Mouse (Mus musculus) kidney, postnatal 4 days (tissue): ENCODE measurements at regions not wholly inside any gene's neighbourhood (a gene's known extent, or its start where the extent isn't known, plus 50 kb on each side); places are given as distances from the start of the nearest gene placed in this dataset.

Experiments used
- DNase-seq, 2 experiments: peaks; one replicate each; pipeline ENCODE4 v3.0.0; 2021; ENCODE audit warnings: mixed read lengths in 2 of 2

DNA sequence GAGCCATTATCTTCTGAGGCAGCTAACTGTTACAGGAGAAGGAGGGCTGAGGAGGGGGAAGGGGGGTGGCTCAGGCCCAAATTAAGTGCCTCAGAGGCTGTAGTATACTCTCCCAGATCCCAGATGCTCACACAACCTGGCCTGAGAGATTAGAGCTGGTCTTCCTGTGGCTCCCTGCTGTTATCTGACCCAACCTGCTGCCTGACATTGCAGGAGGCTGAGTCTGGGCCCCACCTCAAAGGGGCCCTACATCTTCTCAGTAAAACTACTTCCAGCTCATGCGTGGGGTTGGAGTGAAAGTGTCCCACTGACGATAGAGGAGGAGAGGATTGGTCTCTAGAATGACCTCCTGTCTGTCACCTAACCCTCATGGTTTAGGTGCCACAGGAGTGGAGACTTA lies 64.0 kb upstream of the Lmo2 start:
- no peak for DNase-seq

DNA sequence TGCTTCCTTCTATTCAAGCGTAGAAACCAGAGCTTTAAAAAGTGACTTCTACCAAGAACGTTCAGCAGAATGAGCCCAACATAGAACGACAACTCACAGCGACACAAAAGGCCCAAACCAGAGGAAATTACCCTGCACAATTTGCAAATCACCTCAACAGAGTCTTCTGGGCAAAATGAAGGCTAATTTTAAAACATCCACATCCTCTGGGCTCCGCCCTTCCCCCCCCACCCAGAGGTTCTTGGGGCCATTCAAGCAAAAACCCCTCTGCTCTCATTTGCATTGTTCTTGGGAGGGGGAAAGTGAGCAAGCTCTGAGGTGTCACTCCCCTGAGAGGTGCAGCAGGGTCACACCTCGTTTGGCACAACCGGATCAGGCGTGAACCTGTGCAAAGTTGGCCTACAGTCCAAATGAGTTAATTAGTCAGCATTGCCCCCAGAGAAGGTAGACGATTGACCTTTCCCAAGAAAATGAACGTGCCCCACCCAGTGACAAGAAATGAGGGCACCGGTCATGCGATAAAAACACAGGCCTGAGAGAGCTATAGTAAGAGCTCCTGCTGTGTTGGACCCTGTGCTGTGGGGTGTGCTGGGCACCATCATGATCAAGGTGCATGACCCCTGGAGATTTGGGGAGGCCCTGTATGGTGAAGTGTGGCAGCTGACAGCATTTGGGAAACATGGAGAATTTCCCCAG lies 62.7 kb upstream of the Lmo2 start:
- peak; percentile 23 to 64 for DNase-seq

DNA sequence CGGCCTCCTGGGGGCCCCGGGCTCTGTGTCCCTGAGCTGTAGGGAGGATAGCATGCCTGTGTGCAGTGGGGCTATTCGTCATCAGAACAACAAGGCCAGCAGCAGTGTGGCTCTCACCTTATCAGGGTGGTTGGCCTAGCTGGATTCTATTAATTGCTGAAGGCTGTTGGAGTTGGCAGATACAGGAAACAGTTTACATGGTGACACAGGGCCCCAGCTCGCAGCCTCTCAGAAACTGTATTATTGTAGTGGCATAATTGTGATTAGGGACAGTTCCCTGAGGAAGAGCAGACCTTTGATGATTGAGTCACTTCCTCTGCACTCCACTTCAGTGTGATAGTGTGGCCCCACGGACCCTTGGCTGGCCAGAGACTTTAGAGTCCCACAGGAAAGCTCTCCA lies 61.6 kb upstream of the Lmo2 start:
- DNase-seq, result peak in 1 of 2 experiments; percentile 22

DNA sequence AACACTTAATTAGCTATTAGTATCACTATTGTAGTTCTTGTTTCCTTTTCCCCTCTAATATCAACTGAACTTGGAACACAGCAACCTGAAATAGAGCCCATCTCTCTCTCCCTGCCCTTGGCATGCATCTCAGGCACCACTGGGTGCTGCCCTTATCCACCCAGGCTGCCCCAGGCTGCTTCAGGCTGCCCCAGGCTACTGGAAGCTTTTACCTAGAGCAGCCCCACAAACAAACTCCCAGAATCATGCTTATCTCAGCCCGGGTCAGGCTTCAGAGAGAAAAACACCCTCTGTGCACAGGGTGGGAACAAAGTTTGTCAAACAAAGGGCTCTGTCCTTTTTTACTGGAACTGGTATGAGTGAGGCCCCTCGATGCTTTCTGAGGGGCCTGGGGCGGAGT lies 61.0 kb upstream of the Lmo2 start:
- no peak for DNase-seq

DNA sequence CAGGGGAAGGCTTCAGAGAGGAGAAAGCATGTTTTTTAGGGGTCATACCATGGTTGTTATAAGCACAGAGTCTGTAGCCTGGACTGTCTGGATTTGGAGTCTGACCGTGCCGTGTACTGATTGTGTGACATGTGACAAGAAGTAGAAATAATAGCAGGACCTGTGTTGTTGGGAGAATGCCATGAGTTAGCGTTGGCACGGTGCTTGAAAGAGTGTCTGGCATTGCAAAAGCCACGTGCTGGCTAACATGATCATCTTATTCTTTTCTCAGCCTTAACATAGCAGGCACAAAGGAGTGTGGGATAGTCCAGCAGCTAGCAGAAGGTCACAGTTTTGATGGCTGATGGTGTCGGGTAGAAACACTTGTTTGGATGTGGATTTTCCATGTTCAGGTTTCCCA lies 58.1 kb upstream of the Lmo2 start:
- DNase-seq, result no peak

DNA sequence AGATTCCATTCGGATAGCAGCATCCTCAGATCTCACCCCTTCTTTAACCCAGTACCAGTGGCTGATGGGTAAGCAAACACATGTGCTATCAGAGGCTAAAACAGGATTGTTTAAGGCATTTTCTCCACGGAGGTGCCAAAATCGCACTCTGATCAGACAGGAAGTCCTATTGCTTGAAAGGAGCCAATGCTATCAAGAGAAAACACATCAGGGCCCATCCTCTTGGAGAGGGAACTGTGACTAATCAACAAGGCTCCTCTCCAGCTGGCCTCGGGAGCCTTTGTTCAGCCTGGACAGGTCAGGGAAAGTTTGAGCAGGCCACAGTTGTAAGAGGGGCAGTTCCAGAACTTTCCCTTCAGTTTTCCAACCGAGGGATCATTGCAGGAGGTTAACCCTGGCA lies 57.4 kb upstream of the Lmo2 start:
- peak in 1 of 2 experiments; percentile 43 for DNase-seq

DNA sequence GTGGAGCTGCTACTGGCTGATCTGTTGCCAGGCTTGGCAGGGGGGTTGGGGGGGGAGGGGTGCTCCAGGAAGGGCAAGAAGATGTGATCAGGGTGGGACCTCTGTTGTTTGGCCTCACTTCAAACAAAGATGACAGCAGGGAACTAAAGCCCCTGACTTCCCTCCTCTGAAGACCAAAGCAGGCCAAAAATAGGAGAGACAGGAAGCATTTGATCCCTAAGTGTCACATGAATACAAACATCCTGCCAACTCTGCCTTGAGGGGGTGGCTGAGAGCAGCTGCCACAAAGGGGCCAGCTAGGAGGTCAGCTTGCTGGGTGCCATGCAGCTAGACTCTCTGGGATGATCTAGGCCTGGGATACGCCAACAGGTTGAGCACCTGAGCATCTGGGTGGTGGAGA lies 56.3 kb upstream of the Lmo2 start:
- DNase-seq, result peak in 1 of 2 experiments; percentile 35

DNA sequence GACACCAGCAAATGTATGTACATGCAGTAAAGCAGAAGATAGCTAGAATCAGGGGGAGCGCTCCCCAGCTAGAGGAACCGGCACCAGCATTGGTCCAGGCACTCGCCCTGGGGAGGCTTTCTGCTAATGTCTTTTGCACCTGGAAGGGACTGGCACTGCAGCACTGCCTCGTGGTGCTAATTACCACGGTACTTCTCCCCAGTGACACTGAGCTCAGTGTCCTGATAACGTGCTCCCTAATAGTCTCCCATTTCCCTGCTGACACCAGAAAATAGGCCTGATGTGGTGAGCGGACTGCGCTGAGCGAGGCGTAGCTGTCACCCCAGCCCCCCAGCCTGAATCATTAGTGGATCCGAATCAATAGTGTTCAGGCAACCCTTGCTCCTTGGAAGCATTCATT lies 55.0 kb upstream of the Lmo2 start:
- DNase-seq, result no peak

DNA sequence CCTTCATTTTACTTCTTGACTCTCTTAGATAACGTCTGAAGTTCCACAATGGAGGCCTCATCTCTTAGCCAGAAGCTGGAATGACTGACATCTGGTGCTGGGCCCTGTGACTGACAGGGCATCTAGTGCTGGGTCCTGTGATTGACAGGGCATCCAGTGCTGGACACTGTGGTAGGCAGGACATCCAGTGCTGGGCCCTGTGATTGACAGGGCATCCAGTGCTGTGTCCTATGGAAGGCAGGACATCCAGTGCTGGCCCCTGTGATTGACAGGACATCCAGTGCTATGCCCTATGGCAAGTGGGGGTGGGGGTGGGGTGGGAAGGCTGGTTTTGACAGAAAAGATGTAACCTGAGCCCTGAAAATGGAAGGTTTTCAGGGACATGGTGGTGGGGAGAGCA lies 52.1 kb upstream of the Lmo2 start:
- no peak for DNase-seq

DNA sequence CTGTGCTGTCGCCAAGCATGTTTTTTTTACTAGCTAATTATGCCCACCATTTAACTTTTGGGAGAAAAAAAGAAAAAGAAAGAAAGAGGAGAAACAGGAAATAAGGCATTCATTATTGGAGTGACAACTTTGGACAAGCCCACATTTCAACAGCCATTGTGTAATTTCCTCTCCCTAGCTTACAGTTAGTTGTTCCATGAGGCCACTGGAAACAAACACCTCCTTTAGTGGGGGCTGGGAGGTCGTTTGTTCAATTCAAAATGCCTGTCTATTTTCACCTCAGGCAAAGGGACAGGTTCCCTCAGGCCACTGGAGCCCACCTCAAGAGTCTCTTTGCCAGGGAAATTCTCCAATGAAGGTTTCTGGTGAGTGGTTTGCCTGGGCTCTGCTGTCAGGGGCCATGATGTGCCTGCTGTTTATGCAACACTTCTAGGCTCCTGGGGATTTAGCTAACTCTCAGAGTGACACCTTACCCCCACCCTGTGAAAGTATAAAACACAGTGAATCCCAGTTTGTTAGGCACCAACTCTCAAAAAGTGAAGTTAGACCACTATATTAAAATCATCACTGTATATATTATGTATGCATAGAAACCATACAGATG lies 51.1 kb upstream of the Lmo2 start:
- DNase-seq, result no peak
